Comparison of ENCODE assay signal across 13 mouse cellular contexts in the genomic region with DNA sequence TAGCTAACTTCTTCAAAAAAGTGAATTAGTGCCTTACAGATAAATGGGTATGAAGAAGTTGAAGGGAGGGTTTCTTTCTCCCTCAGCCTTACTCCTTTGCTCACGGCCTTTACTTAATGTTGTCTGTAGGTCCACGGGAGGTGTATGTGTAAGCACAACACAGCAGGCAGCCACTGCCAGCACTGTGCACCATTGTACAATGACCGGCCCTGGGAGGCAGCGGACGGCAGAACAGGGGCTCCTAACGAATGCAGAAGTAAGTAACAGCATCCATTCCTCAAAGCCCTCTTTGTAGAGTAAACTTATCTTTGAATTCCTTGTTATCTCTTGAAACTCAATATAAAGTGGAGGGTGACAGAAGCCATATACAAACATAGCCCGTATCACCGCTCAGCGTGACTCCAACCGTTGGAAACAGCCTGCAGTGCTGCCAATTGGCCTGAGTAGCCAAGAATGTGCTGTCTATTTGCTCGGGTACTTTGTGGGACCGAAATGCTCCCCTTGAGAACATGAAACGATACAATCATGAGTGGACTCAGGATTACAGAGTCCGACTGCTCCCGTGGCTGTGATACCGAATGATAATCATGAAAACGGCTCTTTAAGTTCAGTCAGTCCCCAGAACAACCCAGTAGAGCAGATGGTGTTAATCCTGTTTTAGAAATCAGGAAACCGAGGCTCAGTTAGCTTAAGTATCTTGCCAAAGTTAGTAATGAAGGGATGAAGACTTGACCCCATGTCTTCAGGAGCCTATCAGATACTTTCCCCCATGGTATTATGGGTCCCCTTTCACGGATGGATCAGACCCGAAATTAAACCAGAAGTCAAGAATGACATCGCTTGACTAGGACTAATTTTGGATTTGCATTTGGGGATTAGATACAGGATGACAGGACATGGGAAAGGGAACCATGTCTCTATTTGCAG.
DNase-seq lines count a peak whose midpoint lies in the region; ATAC-seq and TF ChIP-seq lines count a peak whose summit lies in the region.
"Had no signal": no experiment of that assay in that cellular context is flagged by ENCODE, and none has a peak within 500 bp of the region (broad histone marks: within the 10 kb centered on the region; RNA-seq: fewer than 3 reads in every experiment).

No protein-coding gene starts in this region.

- TF ChIP-seq EP300 in lung, postnatal 0 days (IDR thresholded peaks at IDR 0.05), result no peak

- no peaks in the 10 kb centered on the region for H3K9me3 ChIP-seq in lung, postnatal 0 days (ENCODE audit: low read length)
- H3K9me3 ChIP-seq: embryonic facial prominence, embryonic 15.5 days; neural tube, embryonic 15.5 days had no signal

- WGBS in lung, postnatal 0 days, result 29% methylated on average over 21 of the region's 21 CpGs

- peak overlapping the region; percentile 61 for H3K27ac ChIP-seq in embryonic fibroblast, embryonic 13.5 days (ENCODE audit: insufficient read depth, low read length)
- no peak overlapping the region for H3K27ac ChIP-seq in lung, postnatal 0 days (ENCODE audit: low read length)
- H3K27ac ChIP-seq: embryonic facial prominence, embryonic 15.5 days; neural tube, embryonic 15.5 days had no signal

- no peak for TF ChIP-seq CTCF in embryonic fibroblast, embryonic 13.5 days (IDR thresholded peaks at IDR 0.05; ENCODE audit: borderline replicate concordance, insufficient read depth, low read length)
- TF ChIP-seq CTCF in lung, postnatal 0 days (IDR thresholded peaks at IDR 0.05), result no peak

- no peaks in the 10 kb centered on the region; the same call in 1 of the 2 replicates for H3K36me3 ChIP-seq in lung, postnatal 0 days (ENCODE audit: insufficient read depth, low read length)
- H3K36me3 ChIP-seq: embryonic facial prominence, embryonic 15.5 days had no signal

- H3K9ac ChIP-seq in lung, postnatal 0 days (replicated peaks; ENCODE audit: low read depth), result no peak overlapping the region
- H3K9ac ChIP-seq: embryonic facial prominence, embryonic 15.5 days; neural tube, embryonic 15.5 days had no signal

- peak; percentile 37 for DNase-seq in cerebellum, adult 11 months
- peak; percentile 18 for DNase-seq in left cerebral cortex, postnatal 4 days
- DNase-seq in left cerebral cortex, postnatal 36 days (ENCODE audit: low spot score in 2 of 2), result no peak
- DNase-seq in lung, postnatal 0 days (ENCODE audit: low spot score), result peak; percentile 23
- DNase-seq in embryo, embryonic 10 days (ENCODE audit: low spot score), result no peak
- DNase-seq in left cerebral cortex, adult 11 months (ENCODE audit: low spot score), result no peak
- DNase-seq: kidney, postnatal 4 days; right cerebral cortex, postnatal 25 days had no signal

- H3K4me1 ChIP-seq in embryonic fibroblast, embryonic 13.5 days (ENCODE audit: control insufficient read depth, insufficient read depth, low read length), result peaks cover 6% of the 10 kb centered on the region
- H3K4me1 ChIP-seq in lung, postnatal 0 days (ENCODE audit: insufficient read depth, low read depth, low read length), result no peaks in the 10 kb centered on the region
- H3K4me1 ChIP-seq: embryonic facial prominence, embryonic 15.5 days; neural tube, embryonic 15.5 days had no signal

- ATAC-seq in cerebellum, adult (ENCODE audit: insufficient number of reproducible peaks, low FRiP score, low TSS enrichment), result no peak
- ATAC-seq in lung, postnatal 0 days, result peak; percentile 58; the same call in 1 of the 2 replicates
- ATAC-seq: midbrain, embryonic 16.5 days had no signal

- TF ChIP-seq POLR2A in embryonic fibroblast, embryonic 13.5 days (IDR thresholded peaks at IDR 0.05; ENCODE audit: low read depth, low read length), result no peak

- no peak overlapping the region for H3K4me3 ChIP-seq in embryonic fibroblast, embryonic 13.5 days (ENCODE audit: insufficient read depth, low read length)
- H3K4me3 ChIP-seq in lung, postnatal 0 days (ENCODE audit: low read depth, low read length), result no peak overlapping the region
- H3K4me3 ChIP-seq: embryonic facial prominence, embryonic 15.5 days; neural tube, embryonic 15.5 days had no signal

- peak overlapping the region; percentile 4; the same call in 1 of the 2 replicates for H3K4me2 ChIP-seq in lung, postnatal 0 days (replicated peaks; ENCODE audit: low read depth, low read length)
- H3K4me2 ChIP-seq: embryonic facial prominence, embryonic 15.5 days; neural tube, embryonic 15.5 days had no signal

- H3K27me3 ChIP-seq in lung, postnatal 0 days (replicated peaks; ENCODE audit: insufficient read depth, low read length), result no peaks in the 10 kb centered on the region
- H3K27me3 ChIP-seq: embryonic facial prominence, embryonic 15.5 days; neural tube, embryonic 15.5 days had no signal

- intact Hi-C loops in left cerebral cortex, postnatal 4 days (cut with DNase I), result no loop called here
- intact Hi-C loops in left cerebral cortex, postnatal 36 days (cut with DNase I), result no loop called here

Comparison
In these comparisons a context has a peak if more than half of its experiments do, and no peak if none do; other contexts are left out.
1. DNase-seq: peak in cerebellum, adult 11 months (single experiment), left cerebral cortex, postnatal 4 days (single experiment) and lung, postnatal 0 days (single experiment); none in left cerebral cortex, postnatal 36 days (0 of 2), embryo, embryonic 10 days (single experiment) and left cerebral cortex, adult 11 months (single experiment).